Mouse (Mus musculus): ENCODE results near the gene Dpy30.

DNA sequence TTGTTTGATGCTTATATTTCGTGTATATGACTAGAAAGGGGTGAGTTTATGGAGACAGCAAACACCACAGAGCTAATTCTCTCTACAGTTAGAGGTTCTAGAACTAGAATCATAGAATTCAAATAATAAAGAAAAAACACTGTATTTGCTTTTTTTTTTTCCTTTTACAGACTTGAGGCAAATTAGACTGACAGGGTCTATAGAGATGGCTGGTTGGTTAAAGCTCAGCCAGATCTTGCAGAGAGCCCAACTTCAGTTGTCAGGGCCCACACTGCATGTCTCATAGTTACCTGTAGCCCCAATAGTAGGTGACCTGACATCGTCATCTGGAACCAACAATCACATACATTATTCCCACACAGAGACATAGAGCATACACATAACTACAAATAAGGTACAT lies at the start of gene Dpy30:
- no peak for TF ChIP-seq CTCF (IDR thresholded peaks at IDR 0.05; ENCODE audit: borderline replicate concordance, insufficient read depth, low read length)
- TF ChIP-seq POLR2A (IDR thresholded peaks at IDR 0.05; ENCODE audit: low read depth, low read length) = no peak
